Mouse (Mus musculus): Measurements from ENCODE around the gene Ypel5. TPM values are rescaled to one million over a fixed set of nuclear protein-coding genes. Genes with fewer than 3 reads are reported as not detected.

Gene Ypel5
- polyA plus RNA-seq (2014; fragmentation: Nextera tagmentation; extraction: Ambion mirVana) = 120 and 131 TPM in 2 replicates

DNA sequence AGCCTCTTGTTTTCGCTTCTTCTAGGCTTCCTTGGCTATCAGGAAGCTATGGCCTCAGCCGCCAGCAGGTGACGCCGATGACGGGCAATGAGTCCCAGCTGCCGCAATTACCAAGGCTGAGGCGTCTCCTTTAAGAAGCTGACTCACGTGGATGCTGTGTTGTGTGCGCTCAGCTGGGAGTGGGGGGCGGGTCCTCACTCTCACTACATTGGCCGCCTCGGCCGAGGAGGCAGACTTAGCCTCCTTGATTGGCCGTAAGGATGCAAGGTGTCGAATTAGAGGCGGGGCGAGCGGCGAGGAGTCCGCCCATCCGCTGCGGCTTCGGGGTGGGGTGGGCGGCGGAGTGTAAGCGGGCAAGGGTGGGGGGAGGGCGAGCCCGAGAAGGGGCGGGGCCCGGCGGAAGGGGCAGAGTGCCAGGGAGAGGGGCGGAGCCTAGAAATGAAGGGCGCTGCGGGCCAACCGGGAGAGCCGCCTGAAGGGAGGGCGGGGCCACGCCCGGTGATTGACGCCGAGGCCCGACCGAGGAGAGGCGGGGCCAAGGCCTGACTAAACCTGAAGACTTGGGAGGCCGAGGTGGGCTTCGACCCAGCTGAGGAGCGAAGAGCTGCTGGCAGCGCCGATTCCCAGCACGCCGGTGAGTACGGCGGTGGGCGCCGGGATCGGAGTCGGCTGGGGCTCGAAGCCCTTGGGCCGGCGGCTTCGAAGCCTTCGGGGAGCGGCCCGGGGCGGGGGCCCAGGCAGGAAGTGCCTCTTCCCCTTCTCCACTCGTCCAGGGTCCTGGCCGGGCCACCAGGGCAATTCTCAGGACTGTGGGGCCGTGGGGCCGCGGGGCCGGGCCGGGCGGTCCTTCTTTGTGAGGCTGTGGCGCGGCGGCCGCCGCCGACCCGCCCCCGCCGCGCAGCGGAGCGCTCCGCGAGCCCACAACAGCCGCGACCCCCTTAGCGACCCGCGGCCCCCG lies at the start of gene Ypel5:
Gene Ypel5 (plus strand): TSS at position 296 of the 958 bp plus-strand sequence.
- under 1% methylated on average over 76 of the region's 93 CpGs for WGBS
- H3K9me3 ChIP-seq (ENCODE audit: control insufficient read depth, low read length) = no peaks in the 10 kb centered on the region
- H3K4me2 ChIP-seq (ENCODE audit: low read length) = peak within 1 kb of the TSS; percentile 66
- peak within 1 kb of the TSS; percentile 95 for H3K9ac ChIP-seq (replicated peaks; ENCODE audit: low read length)
- H3K4me3 ChIP-seq (replicated peaks; ENCODE audit: low read depth, low read length) = peak within 1 kb of the TSS; percentile 82
- peaks cover 8% of the 10 kb centered on the region for H3K4me1 ChIP-seq (ENCODE audit: control insufficient read depth, insufficient read depth, low read length)
- H3K27me3 ChIP-seq (ENCODE audit: control insufficient read depth, insufficient read depth, low read length) = no peaks in the 10 kb centered on the region
- H3K27ac ChIP-seq (replicated peaks; ENCODE audit: low read depth, low read length) = peak within 1 kb of the TSS; percentile 98
- H3K36me3 ChIP-seq (ENCODE audit: control insufficient read depth, insufficient read depth, low read length) = no peaks in the 10 kb centered on the region
- peak; percentile 97 for ATAC-seq (ENCODE audit: low FRiP score, low TSS enrichment)
- DNase-seq = peak; percentile 99

DNA sequence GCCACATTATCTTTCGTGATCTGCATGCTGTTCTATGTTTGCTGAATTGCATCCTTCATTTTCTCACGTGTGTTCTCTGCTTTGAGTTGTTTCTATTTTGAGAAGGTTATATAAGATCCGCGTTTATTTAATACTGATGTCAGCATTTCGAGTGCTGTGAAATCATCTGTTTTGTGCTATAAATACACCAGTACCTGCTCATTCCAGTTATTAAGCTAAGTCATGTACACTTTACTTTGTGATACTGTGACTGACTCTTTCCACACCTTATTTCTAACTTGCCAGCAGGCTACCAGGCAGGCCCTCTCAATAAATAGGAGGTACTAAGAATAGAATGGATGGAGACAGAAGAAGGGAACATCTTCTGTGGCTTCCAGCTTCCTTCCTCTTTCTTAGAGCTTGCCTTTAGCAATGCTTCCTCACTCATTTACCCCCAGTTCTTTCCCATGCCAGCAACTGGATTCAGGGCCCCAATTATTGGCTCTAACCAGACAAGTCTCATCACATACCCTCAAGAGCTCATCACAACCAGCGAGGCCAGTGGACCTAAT lies 48.3 kb upstream of the Ypel5 start:
- no peaks in the 10 kb centered on the region for H3K4me1 ChIP-seq (ENCODE audit: control insufficient read depth, insufficient read depth, low read length)
- H3K4me2 ChIP-seq (ENCODE audit: low read length) = no peak overlapping the region
- H3K27me3 ChIP-seq (ENCODE audit: control insufficient read depth, insufficient read depth, low read length) = no peaks in the 10 kb centered on the region
- H3K4me3 ChIP-seq (replicated peaks; ENCODE audit: low read depth, low read length) = no peak overlapping the region
- no peaks in the 10 kb centered on the region for H3K36me3 ChIP-seq (ENCODE audit: control insufficient read depth, insufficient read depth, low read length)
- no peak for DNase-seq
- ATAC-seq (ENCODE audit: low FRiP score, low TSS enrichment) = no peak
- no peak overlapping the region for H3K9ac ChIP-seq (replicated peaks; ENCODE audit: low read length)
- WGBS = 90% methylated on average over 6 of the region's 6 CpGs
- no peaks in the 10 kb centered on the region for H3K9me3 ChIP-seq (ENCODE audit: control insufficient read depth, low read length)
- H3K27ac ChIP-seq (replicated peaks; ENCODE audit: low read depth, low read length) = no peak overlapping the region

DNA sequence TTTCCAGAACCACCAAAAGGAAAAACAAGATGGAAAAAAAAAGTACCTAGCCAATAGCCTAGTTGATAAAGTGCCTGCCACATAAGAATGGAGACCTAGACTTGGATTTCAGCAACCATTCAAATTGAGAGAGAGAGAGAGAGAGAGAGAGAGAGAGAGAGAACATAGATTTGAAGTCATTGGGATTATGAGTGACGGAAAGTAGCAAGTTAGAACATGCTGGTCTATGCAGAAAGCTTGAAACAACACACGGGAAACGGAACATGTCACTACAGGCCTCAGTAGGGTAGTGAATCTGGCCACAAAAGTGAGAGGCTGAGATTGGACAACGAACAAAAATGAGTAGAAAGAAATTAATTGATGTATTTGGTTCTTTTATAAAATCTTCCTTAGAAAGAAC lies 43.0 kb upstream of the Ypel5 start:
- Histone ChIP-seq H3K36me3 (ENCODE audit: control insufficient read depth, insufficient read depth, low read length) (no peaks in the 10 kb centered on the region), H3K4me3 (replicated peaks; ENCODE audit: low read depth, low read length) (no peak overlapping the region), H3K4me1 (ENCODE audit: control insufficient read depth, insufficient read depth, low read length) (no peaks in the 10 kb centered on the region), H3K9ac (replicated peaks; ENCODE audit: low read length) (no peak overlapping the region), H3K27me3 (ENCODE audit: control insufficient read depth, insufficient read depth, low read length) (no peaks in the 10 kb centered on the region), H3K9me3 (ENCODE audit: control insufficient read depth, low read length) (no peaks in the 10 kb centered on the region), H3K4me2 (ENCODE audit: low read length) (no peak overlapping the region), H3K27ac (replicated peaks; ENCODE audit: low read depth, low read length) (no peak overlapping the region)
- ATAC-seq (ENCODE audit: low FRiP score, low TSS enrichment) = no peak
- DNase-seq = no peak
- 88% methylated on average over 4 of the region's 4 CpGs for WGBS

GRCm38 (mm10) chr17:72794660-72795059 lies 41.6 kb upstream of the Ypel5 start:
- H3K9ac ChIP-seq (replicated peaks; ENCODE audit: low read length) = no peak overlapping the region
- WGBS = 87% methylated on average over 6 of the region's 6 CpGs
- H3K4me3 ChIP-seq (replicated peaks; ENCODE audit: low read depth, low read length) = no peak overlapping the region
- ATAC-seq (ENCODE audit: low FRiP score, low TSS enrichment) = no peak
- no peaks in the 10 kb centered on the region for H3K9me3 ChIP-seq (ENCODE audit: control insufficient read depth, low read length)
- no peaks in the 10 kb centered on the region for H3K4me1 ChIP-seq (ENCODE audit: control insufficient read depth, insufficient read depth, low read length)
- no peak overlapping the region for H3K4me2 ChIP-seq (ENCODE audit: low read length)
- H3K27me3 ChIP-seq (ENCODE audit: control insufficient read depth, insufficient read depth, low read length) = no peaks in the 10 kb centered on the region
- no peak overlapping the region for H3K27ac ChIP-seq (replicated peaks; ENCODE audit: low read depth, low read length)
- DNase-seq = no peak
- H3K36me3 ChIP-seq (ENCODE audit: control insufficient read depth, insufficient read depth, low read length) = no peaks in the 10 kb centered on the region

DNA sequence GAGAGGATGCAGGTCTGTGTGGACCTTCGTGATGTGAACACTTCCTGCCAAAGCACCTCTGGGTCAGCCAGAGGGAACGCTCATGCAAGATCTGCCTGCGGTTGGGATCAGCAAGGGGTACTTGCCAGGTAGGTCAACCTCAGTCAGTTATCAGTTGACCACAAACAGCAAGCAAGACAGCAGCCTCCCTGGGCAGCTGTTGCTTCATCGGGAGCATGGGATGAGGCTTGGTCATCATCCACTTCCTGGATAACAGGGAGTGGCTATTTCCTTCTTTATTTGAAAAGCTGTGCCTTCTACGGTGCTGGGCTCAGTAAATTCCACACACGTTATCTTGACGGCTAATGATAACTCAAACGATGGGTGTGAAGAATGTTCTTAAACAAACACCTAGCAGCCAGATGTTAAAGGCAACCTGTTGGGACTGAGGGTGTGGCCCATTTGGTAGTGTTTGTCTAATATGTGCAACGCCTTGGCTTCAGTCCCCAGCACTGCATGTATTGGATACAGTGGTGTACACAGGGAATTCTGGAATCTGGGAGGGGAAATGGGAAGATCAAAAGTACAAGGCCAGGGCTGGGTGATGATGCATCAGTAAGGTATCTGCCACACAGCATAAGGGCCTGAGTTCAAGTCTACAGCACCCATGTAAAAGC lies 40.7 kb upstream of the Ypel5 start:
- H3K36me3 ChIP-seq (ENCODE audit: control insufficient read depth, insufficient read depth, low read length) = no peaks in the 10 kb centered on the region
- no peaks in the 10 kb centered on the region for H3K9me3 ChIP-seq (ENCODE audit: control insufficient read depth, low read length)
- DNase-seq (no peak), ATAC-seq (ENCODE audit: low FRiP score, low TSS enrichment) (no peak)
- H3K4me2 ChIP-seq (ENCODE audit: low read length) = no peak overlapping the region
- WGBS = 90% methylated on average over 9 of the region's 9 CpGs
- H3K9ac ChIP-seq (replicated peaks; ENCODE audit: low read length) = no peak overlapping the region
- H3K27me3 ChIP-seq (ENCODE audit: control insufficient read depth, insufficient read depth, low read length) = no peaks in the 10 kb centered on the region
- no peak overlapping the region for H3K27ac ChIP-seq (replicated peaks; ENCODE audit: low read depth, low read length)
- no peak overlapping the region for H3K4me3 ChIP-seq (replicated peaks; ENCODE audit: low read depth, low read length)
- no peaks in the 10 kb centered on the region for H3K4me1 ChIP-seq (ENCODE audit: control insufficient read depth, insufficient read depth, low read length)

GRCm38 (mm10) chr17:72796506-72796905 lies 39.7 kb upstream of the Ypel5 start:
- Histone ChIP-seq H3K36me3 (ENCODE audit: control insufficient read depth, insufficient read depth, low read length) (no peaks in the 10 kb centered on the region), H3K27ac (replicated peaks; ENCODE audit: low read depth, low read length) (no peak overlapping the region), H3K4me1 (ENCODE audit: control insufficient read depth, insufficient read depth, low read length) (no peaks in the 10 kb centered on the region), H3K9ac (replicated peaks; ENCODE audit: low read length) (no peak overlapping the region), H3K4me3 (replicated peaks; ENCODE audit: low read depth, low read length) (no peak overlapping the region), H3K9me3 (ENCODE audit: control insufficient read depth, low read length) (no peaks in the 10 kb centered on the region), H3K27me3 (ENCODE audit: control insufficient read depth, insufficient read depth, low read length) (no peaks in the 10 kb centered on the region), H3K4me2 (ENCODE audit: low read length) (no peak overlapping the region)
- no peak for ATAC-seq (ENCODE audit: low FRiP score, low TSS enrichment)
- WGBS = 87% methylated on average over 3 of the region's 3 CpGs
- DNase-seq = no peak

GRCm38 (mm10) chr17:72797867-72798266 lies 38.4 kb upstream of the Ypel5 start:
- Histone ChIP-seq H3K9me3 (ENCODE audit: control insufficient read depth, low read length) (no peaks in the 10 kb centered on the region), H3K4me1 (ENCODE audit: control insufficient read depth, insufficient read depth, low read length) (no peaks in the 10 kb centered on the region), H3K9ac (replicated peaks; ENCODE audit: low read length) (no peak overlapping the region), H3K27ac (replicated peaks; ENCODE audit: low read depth, low read length) (no peak overlapping the region), H3K36me3 (ENCODE audit: control insufficient read depth, insufficient read depth, low read length) (no peaks in the 10 kb centered on the region), H3K4me3 (replicated peaks; ENCODE audit: low read depth, low read length) (no peak overlapping the region), H3K4me2 (ENCODE audit: low read length) (no peak overlapping the region), H3K27me3 (ENCODE audit: control insufficient read depth, insufficient read depth, low read length) (no peaks in the 10 kb centered on the region)
- WGBS = 36% methylated on average over 2 of the region's 2 CpGs
- ATAC-seq (ENCODE audit: low FRiP score, low TSS enrichment) (no peak; the same call in 1 of the 2 replicates), DNase-seq (peak; percentile 88)

- H3K27me3 ChIP-seq (ENCODE audit: control insufficient read depth, insufficient read depth, low read length) = no peaks in the 10 kb centered on the region
- DNase-seq (no peak), ATAC-seq (ENCODE audit: low FRiP score, low TSS enrichment) (no peak)
- no peaks in the 10 kb centered on the region for H3K36me3 ChIP-seq (ENCODE audit: control insufficient read depth, insufficient read depth, low read length)
- no peaks in the 10 kb centered on the region for H3K4me1 ChIP-seq (ENCODE audit: control insufficient read depth, insufficient read depth, low read length)
- H3K4me2 ChIP-seq (ENCODE audit: low read length) = no peak overlapping the region
- 80% methylated on average over 7 of the region's 7 CpGs for WGBS
- H3K27ac ChIP-seq (replicated peaks; ENCODE audit: low read depth, low read length) = no peak overlapping the region
- H3K9me3 ChIP-seq (ENCODE audit: control insufficient read depth, low read length) = no peaks in the 10 kb centered on the region
- H3K4me3 ChIP-seq (replicated peaks; ENCODE audit: low read depth, low read length) = no peak overlapping the region
- H3K9ac ChIP-seq (replicated peaks; ENCODE audit: low read length) = no peak overlapping the region
Observed at GRCm38 (mm10) chr17:72809942-72810654, 26.2 kb upstream of the Ypel5 start.
